Mouse (Mus musculus) erythroid progenitor cell, adult 5-6 weeks (primary cell): ENCODE results near the gene Raet1d. TPM values are rescaled to one million over a fixed set of nuclear protein-coding genes. Genes with fewer than 3 reads are reported as not detected.
"Not testable (repeated sequence)": the region's sequence is repeated elsewhere in the genome, so short reads cannot be mapped to it uniquely, and the experiment has no call there.

Experiments used
- ATAC-seq: replicated peaks from 2 replicates; pipeline ENCODE4 v1.8.0; 2016; ENCODE audit warnings: moderate number of reproducible peaks, mild to moderate bottlenecking, moderate TSS enrichment, inconsistent platforms; ENCODE audit not compliant: poor library complexity, low FRiP score, severe bottlenecking
- total RNA-seq, 2 experiments: library from RNA; stranded (forward) in 1 of 2; stranded (reverse) in 1 of 2; fragments of 150-400 nt in 1 of 2; fragments of 186-747, 209-891 nt in 1 of 2; gene quantifications; 2 replicates each; pipeline versions ENCODE4 v1.2.3 to v1.2.4; 2015 to 2017; ENCODE audit warnings: low replicate concordance in 2 of 2

Gene Raet1d
- total RNA-seq (2015; ENCODE audit: low replicate concordance) (not detected in 2 replicates), total RNA-seq (2017; ENCODE audit: low replicate concordance) (2.6 TPM in 1 of 2 replicates, not detected in the other)

- not testable (repeated sequence) for ATAC-seq
These were observed at the start of gene Raet1d for GRCm38 (mm10) chr10:22360252-22360651. Gene Raet1d, plus strand, starts transcription at chr10:22360552.

GRCm38 (mm10) chr10:22322858-22323257, 37.5 kb upstream of the Raet1d start:
- no peak for ATAC-seq

- ATAC-seq: not testable (repeated sequence)
These were observed 14.6 kb upstream of the Raet1d start for GRCm38 (mm10) chr10:22345721-22346120.

- not testable (repeated sequence) for ATAC-seq
These were observed 6.7 kb upstream of the Raet1d start for GRCm38 (mm10) chr10:22353548-22354195.

GRCm38 (mm10) chr10:22354196-22354574, 6.2 kb upstream of the Raet1d start:
- ATAC-seq: not testable (repeated sequence)

- not testable (repeated sequence) for ATAC-seq
These were observed 3.0 kb upstream of the Raet1d start for GRCm38 (mm10) chr10:22357373-22357772.

GRCm38 (mm10) chr10:22360957-22361356, 605 bp downstream of the Raet1d start:
- not testable (repeated sequence) for ATAC-seq

GRCm38 (mm10) chr10:22361415-22362352, 1.3 kb downstream of the Raet1d start:
- not testable (repeated sequence) for ATAC-seq

- ATAC-seq: not testable (repeated sequence)
These were observed 2.1 kb downstream of the Raet1d start for GRCm38 (mm10) chr10:22362466-22362865.

- ATAC-seq: not testable (repeated sequence)
These were observed 4.6 kb downstream of the Raet1d start for GRCm38 (mm10) chr10:22364915-22365314.

GRCm38 (mm10) chr10:22381226-22381625, 20.9 kb downstream of the Raet1d start:
- ATAC-seq: not testable (repeated sequence)

- not testable (repeated sequence) for ATAC-seq
These were observed 29.8 kb downstream of the Raet1d start for GRCm38 (mm10) chr10:22390146-22390545.

- ATAC-seq: not testable (repeated sequence)
These were observed 31.3 kb downstream of the Raet1d start for GRCm38 (mm10) chr10:22391616-22392015.

- ATAC-seq: not testable (repeated sequence)
These were observed 32.9 kb downstream of the Raet1d start for GRCm38 (mm10) chr10:22393028-22393824.

GRCm38 (mm10) chr10:22396680-22397079, 36.3 kb downstream of the Raet1d start:
- ATAC-seq: not testable (repeated sequence)

- ATAC-seq: not testable (repeated sequence)
These were observed 42.0 kb downstream of the Raet1d start for GRCm38 (mm10) chr10:22402225-22402917.

GRCm38 (mm10) chr10:22413702-22414494, 53.5 kb downstream of the Raet1d start:
- ATAC-seq: not testable (repeated sequence)
